Mouse (Mus musculus): ENCODE measurements around the gene Brpf3. TPM values are rescaled to one million over a fixed set of nuclear protein-coding genes. Genes with fewer than 3 reads are reported as not detected.

Brpf3 gene
- polyA plus RNA-seq, 1 experiment from 2014 or later = 14.0 TPM

- Histone ChIP-seq H3K9me3 (replicated peaks) (no peaks in the 10 kb centered on the region), H3K4me3 (no peak overlapping the region), H3K4me1 (peaks cover 9% of the 10 kb centered on the region), H3K36me3 (no peaks in the 10 kb centered on the region), H3K27me3 (ENCODE audit: low read depth, poor library complexity, severe bottlenecking) (peaks cover 4% of the 10 kb centered on the region; the same call in 1 of the 2 replicates), H3K27ac (no peak overlapping the region)
- no peak for DNase-seq (ENCODE audit: low spot score)
- WGBS = 87% methylated on average over 3 of the region's 3 CpGs
Measured at GRCm38 (mm10) chr17:28776817-28777216, 24.1 kb upstream of the Brpf3 start.

DNA sequence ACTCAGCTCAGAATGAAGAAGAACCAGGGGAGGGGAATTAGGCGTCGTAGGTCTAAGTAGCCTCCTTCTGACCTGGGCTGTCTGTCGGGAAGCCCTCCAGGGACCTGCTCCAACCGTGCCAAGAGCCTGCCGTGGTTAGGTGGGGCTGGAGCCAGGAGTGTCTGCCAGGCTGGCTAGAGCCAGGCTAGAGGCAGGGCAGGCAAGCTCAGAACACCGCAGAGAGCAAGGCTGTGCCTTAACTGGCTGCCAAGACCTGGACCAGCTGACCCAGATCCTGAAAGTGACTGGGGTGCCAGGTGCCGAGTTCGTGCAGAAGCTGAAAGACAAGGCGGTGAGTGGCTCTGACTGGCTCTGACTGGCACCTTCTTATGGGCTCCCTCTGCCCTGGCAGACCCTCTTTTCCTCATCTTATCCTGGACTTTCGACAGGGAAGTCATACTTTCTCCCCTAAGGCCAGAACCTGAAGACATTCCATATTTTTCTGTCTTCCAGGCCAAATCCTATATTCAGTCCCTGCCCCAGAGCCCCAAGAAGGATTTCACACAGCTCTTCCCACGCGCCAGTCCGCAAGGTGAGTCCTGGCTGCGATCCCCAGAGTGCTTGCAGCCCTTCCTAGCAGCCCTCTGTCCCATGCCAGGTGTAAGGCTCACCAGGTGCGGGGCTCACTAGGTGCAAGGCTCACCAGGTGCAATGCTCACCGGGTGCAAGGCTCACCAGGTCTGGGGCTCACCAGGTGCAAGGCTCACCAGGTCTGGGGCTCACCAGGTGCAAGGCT lies 23.5 kb upstream of the Brpf3 start:
- no peak for DNase-seq (ENCODE audit: low spot score)
- Histone ChIP-seq H3K9me3 (replicated peaks) (no peaks in the 10 kb centered on the region), H3K27ac (no peak overlapping the region), H3K27me3 (ENCODE audit: low read depth, poor library complexity, severe bottlenecking) (no peaks in the 10 kb centered on the region), H3K36me3 (no peaks in the 10 kb centered on the region), H3K4me1 (peaks cover 9% of the 10 kb centered on the region), H3K4me3 (no peak overlapping the region)
- WGBS = 89% methylated on average over 16 of the region's 16 CpGs

- H3K4me3 ChIP-seq = no peak overlapping the region
- H3K27ac ChIP-seq = no peak overlapping the region
- H3K9me3 ChIP-seq (replicated peaks) = no peaks in the 10 kb centered on the region
- DNase-seq (ENCODE audit: low spot score) = no peak
- H3K4me1 ChIP-seq = peaks cover 6% of the 10 kb centered on the region
- H3K36me3 ChIP-seq = no peaks in the 10 kb centered on the region
- no peaks in the 10 kb centered on the region for H3K27me3 ChIP-seq (ENCODE audit: low read depth, poor library complexity, severe bottlenecking)
- WGBS = 93% methylated on average over 3 of the region's 3 CpGs
Measured at GRCm38 (mm10) chr17:28779735-28780134, 21.2 kb upstream of the Brpf3 start.

GRCm38 (mm10) chr17:28780836-28781235 lies 20.1 kb upstream of the Brpf3 start:
- no peak for DNase-seq (ENCODE audit: low spot score)
- Histone ChIP-seq H3K9me3 (replicated peaks) (no peaks in the 10 kb centered on the region), H3K4me1 (peaks cover 6% of the 10 kb centered on the region), H3K4me3 (no peak overlapping the region), H3K36me3 (no peaks in the 10 kb centered on the region), H3K27ac (no peak overlapping the region), H3K27me3 (ENCODE audit: low read depth, poor library complexity, severe bottlenecking) (no peaks in the 10 kb centered on the region)
- 73% methylated on average over 3 of the region's 3 CpGs for WGBS

GRCm38 (mm10) chr17:28781290-28782045 lies 19.4 kb upstream of the Brpf3 start:
- Histone ChIP-seq H3K36me3 (no peaks in the 10 kb centered on the region), H3K27me3 (ENCODE audit: low read depth, poor library complexity, severe bottlenecking) (no peaks in the 10 kb centered on the region), H3K27ac (0 out of 2 replicates have a peak overlapping the region, but pooled peaks have one; percentile 3), H3K9me3 (replicated peaks) (no peaks in the 10 kb centered on the region), H3K4me1 (peaks cover 6% of the 10 kb centered on the region), H3K4me3 (no peak overlapping the region)
- 54% methylated on average over 9 of the region's 9 CpGs for WGBS
- no peak for DNase-seq (ENCODE audit: low spot score)

DNA sequence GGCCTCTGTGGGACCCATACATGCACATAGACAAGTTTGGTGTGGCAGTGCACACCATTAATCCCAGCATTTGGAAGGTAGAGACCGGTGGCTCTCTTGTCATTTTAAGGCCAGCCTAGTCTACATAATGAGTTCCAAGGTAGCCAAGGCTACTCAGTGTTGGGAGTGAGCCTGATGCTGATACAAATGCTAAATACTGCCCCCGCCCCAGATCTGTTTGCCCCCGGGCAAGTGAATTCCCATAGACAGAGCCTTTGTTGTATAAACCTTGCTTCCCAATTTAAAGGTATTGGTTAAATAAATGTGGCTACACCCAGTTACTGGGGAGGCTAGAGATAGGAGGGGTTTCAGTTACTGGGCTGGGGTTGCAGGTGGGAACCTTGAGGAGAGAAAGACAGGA lies 15.9 kb upstream of the Brpf3 start:
- Histone ChIP-seq H3K27ac (no peak overlapping the region), H3K27me3 (ENCODE audit: low read depth, poor library complexity, severe bottlenecking) (no peaks in the 10 kb centered on the region), H3K4me3 (no peak overlapping the region), H3K9me3 (replicated peaks) (no peaks in the 10 kb centered on the region), H3K4me1 (peaks cover 6% of the 10 kb centered on the region), H3K36me3 (no peaks in the 10 kb centered on the region)
- DNase-seq (ENCODE audit: low spot score) = no peak
- WGBS = 89% methylated on average over 3 of the region's 3 CpGs

DNA sequence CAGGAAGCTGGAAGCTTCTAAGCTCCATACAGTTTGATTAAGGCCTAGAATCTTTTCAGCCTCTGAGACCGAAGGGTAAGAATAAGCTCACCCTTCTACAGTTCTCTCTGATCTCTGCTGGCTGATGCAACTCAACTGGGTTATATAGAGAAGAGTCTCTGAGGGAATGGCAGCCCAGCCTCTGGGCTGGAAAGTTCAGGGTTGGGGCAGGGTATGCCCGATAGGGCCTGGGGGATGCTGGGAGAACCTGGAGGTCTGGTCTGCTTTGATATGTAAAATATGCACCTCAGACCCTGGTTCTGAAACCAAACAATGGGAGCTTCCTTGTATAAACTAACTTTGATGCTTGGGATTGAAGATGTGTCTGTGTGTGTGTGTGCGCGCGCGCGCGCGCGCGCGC lies 13.4 kb upstream of the Brpf3 start:
- DNase-seq (ENCODE audit: low spot score) = no peak
- Histone ChIP-seq H3K27me3 (ENCODE audit: low read depth, poor library complexity, severe bottlenecking) (no peaks in the 10 kb centered on the region), H3K9me3 (replicated peaks) (no peaks in the 10 kb centered on the region), H3K36me3 (no peaks in the 10 kb centered on the region), H3K4me1 (no peaks in the 10 kb centered on the region), H3K4me3 (no peak overlapping the region), H3K27ac (no peak overlapping the region)
- WGBS = 97% methylated on average over 12 of the region's 12 CpGs

DNA sequence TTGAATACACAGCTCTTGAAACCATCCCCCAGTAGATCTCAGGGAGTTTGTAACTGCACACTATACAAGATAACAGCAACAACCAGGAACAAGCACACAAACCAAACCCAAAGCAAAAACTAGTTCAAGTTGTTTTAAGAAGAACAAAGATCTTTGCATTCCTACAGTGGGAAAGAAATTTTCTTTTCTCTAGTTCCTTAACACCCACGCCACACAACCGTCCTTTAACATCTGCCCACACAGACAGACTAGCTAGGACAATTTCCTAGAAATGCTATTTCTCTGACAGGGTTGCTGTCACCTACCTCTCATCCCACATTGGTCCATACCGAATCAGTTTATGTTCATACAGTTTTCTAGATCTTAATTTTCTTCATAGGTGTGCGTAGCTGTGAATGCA lies 3.9 kb upstream of the Brpf3 start:
- Histone ChIP-seq H3K27ac (no peak overlapping the region), H3K27me3 (ENCODE audit: low read depth, poor library complexity, severe bottlenecking) (no peaks in the 10 kb centered on the region), H3K4me3 (no peak overlapping the region), H3K9me3 (replicated peaks) (no peaks in the 10 kb centered on the region), H3K36me3 (no peaks in the 10 kb centered on the region), H3K4me1 (peaks cover 19% of the 10 kb centered on the region)
- 93% methylated on average over 4 of the region's 4 CpGs for WGBS
- no peak for DNase-seq (ENCODE audit: low spot score)

- Histone ChIP-seq H3K4me3 (peak overlapping the region; percentile 94), H3K36me3 (peaks cover 8% of the 10 kb centered on the region), H3K9me3 (replicated peaks) (no peaks in the 10 kb centered on the region), H3K27ac (0 out of 2 replicates have a peak overlapping the region, but pooled peaks have one; percentile 100), H3K4me1 (peaks cover 29% of the 10 kb centered on the region), H3K27me3 (ENCODE audit: low read depth, poor library complexity, severe bottlenecking) (no peaks in the 10 kb centered on the region)
- WGBS = 13% methylated on average over 14 of the region's 14 CpGs
- DNase-seq (ENCODE audit: low spot score) = no peak
Measured at GRCm38 (mm10) chr17:28799291-28800160, 1.4 kb upstream of the Brpf3 start.

- under 1% methylated on average over 15 of the region's 15 CpGs for WGBS
- DNase-seq (ENCODE audit: low spot score) = no peak
- Histone ChIP-seq H3K36me3 (peaks cover 15% of the 10 kb centered on the region), H3K9me3 (replicated peaks) (no peaks in the 10 kb centered on the region), H3K27ac (peak overlapping the region; percentile 100), H3K4me1 (peaks cover 29% of the 10 kb centered on the region), H3K4me3 (peak overlapping the region; percentile 94), H3K27me3 (ENCODE audit: low read depth, poor library complexity, severe bottlenecking) (no peaks in the 10 kb centered on the region)
Measured at GRCm38 (mm10) chr17:28800281-28800670, 614 bp upstream of the Brpf3 start.

GRCm38 (mm10) chr17:28801474-28802005 lies 650 bp downstream of the Brpf3 start:
- peak; percentile 99 for DNase-seq (ENCODE audit: low spot score)
- Histone ChIP-seq H3K4me1 (peaks cover 29% of the 10 kb centered on the region), H3K27ac (peak overlapping the region; percentile 100), H3K4me3 (peak overlapping the region; percentile 94), H3K36me3 (peaks cover 27% of the 10 kb centered on the region), H3K27me3 (ENCODE audit: low read depth, poor library complexity, severe bottlenecking) (no peaks in the 10 kb centered on the region), H3K9me3 (replicated peaks) (no peaks in the 10 kb centered on the region)
- under 1% methylated on average over 41 of the region's 42 CpGs for WGBS

- Histone ChIP-seq H3K4me3 (peak overlapping the region; percentile 94), H3K4me1 (peaks cover 29% of the 10 kb centered on the region), H3K27ac (peak overlapping the region; percentile 100), H3K27me3 (ENCODE audit: low read depth, poor library complexity, severe bottlenecking) (no peaks in the 10 kb centered on the region), H3K36me3 (peaks cover 32% of the 10 kb centered on the region), H3K9me3 (replicated peaks) (no peaks in the 10 kb centered on the region)
- 1% methylated on average over 18 of the region's 18 CpGs for WGBS
- no peak for DNase-seq (ENCODE audit: low spot score)
Measured at GRCm38 (mm10) chr17:28802006-28802481, 1.2 kb downstream of the Brpf3 start.
